Mouse (Mus musculus) liver, embryonic 12.5 days (tissue): Measurements from ENCODE around the gene Pih1d1. TPM values are rescaled to one million over a fixed set of nuclear protein-coding genes. Genes with fewer than 3 reads are reported as not detected.

Experiments used
- ATAC-seq: fragments of 200-750 bp; cut with Nextera tagmentation; 2 replicates; pipeline ENCODE4 v1.8.0; 2017; ENCODE audit warnings: moderate number of reproducible peaks, mild to moderate bottlenecking, moderate library complexity
- H3K27ac ChIP-seq: fragments of 300-500 bp; sonication (generic); 2 replicates; pipeline ENCODE4 v1.5.1; 2016; ENCODE audit warnings: mild to moderate bottlenecking
- H3K27me3 ChIP-seq: fragments of 300-500 bp; sonication (generic); replicated peaks from 2 replicates; pipeline ENCODE4 v1.6.1; 2016; ENCODE audit warnings: mild to moderate bottlenecking, moderate library complexity
- H3K36me3 ChIP-seq: fragments of 300-500 bp; sonication (generic); 2 replicates; pipeline ENCODE4 v1.6.1; 2016; ENCODE audit warnings: mild to moderate bottlenecking, moderate library complexity
- H3K4me1 ChIP-seq: fragments of 300-500 bp; sonication (generic); 2 replicates; pipeline ENCODE4 v1.6.1; 2016
- H3K4me2 ChIP-seq: fragments of 300-500 bp; sonication (generic); 2 replicates; pipeline ENCODE4 v1.6.1; 2016; ENCODE audit warnings: mild to moderate bottlenecking, moderate library complexity
- H3K4me3 ChIP-seq: fragments of 300-500 bp; sonication (generic); 2 replicates; pipeline ENCODE4 v1.5.1; 2016; ENCODE audit warnings: mild to moderate bottlenecking, moderate library complexity
- H3K9ac ChIP-seq: fragments of 300-500 bp; sonication (generic); 2 replicates; pipeline ENCODE4 v1.6.1; 2016; ENCODE audit warnings: mild to moderate bottlenecking, moderate library complexity
- H3K9me3 ChIP-seq: fragments of 300-500 bp; sonication (generic); replicated peaks from 2 replicates; pipeline ENCODE4 v1.6.1; 2016; ENCODE audit warnings: mild to moderate bottlenecking, moderate library complexity
- WGBS: fragments of 180-500 bp; shearing (Covaris S2); methylation state at CpG from one replicate; pipeline ENCODE4 v1.1.7; 2016; ENCODE audit not compliant: insufficient replicate concordance; 5-methylcytosine and 5-hydroxymethylcytosine counted together
- polyA plus RNA-seq: library from polyadenylated mRNA; unstranded; fragments of >200 nt; fragmentation: Nextera tagmentation; extraction: Ambion mirVana; gene quantifications from 2 replicates; pipeline ENCODE4 v1.2.1, GENCODE M21; 2016

Gene Pih1d1
- polyA plus RNA-seq, 1 experiment from 2014 or later = 61.7 TPM

GRCm38 (mm10) chr7:45190186-45190585, 36.1 kb downstream of the Pih1d1 start:
- no peaks in the 10 kb centered on the region for H3K4me1 ChIP-seq
- H3K4me2 ChIP-seq = no peak overlapping the region
- no peak overlapping the region for H3K4me3 ChIP-seq
- 75% methylated on average over 6 of the region's 6 CpGs for WGBS
- H3K27me3 ChIP-seq = peaks cover 98% of the 10 kb centered on the region
- ATAC-seq = no peak
- H3K36me3 ChIP-seq = no peaks in the 10 kb centered on the region
- H3K9ac ChIP-seq = no peak overlapping the region
- no peak overlapping the region for H3K27ac ChIP-seq
- H3K9me3 ChIP-seq = no peaks in the 10 kb centered on the region

- Histone ChIP-seq H3K27ac (no peak overlapping the region), H3K9me3 (no peaks in the 10 kb centered on the region), H3K4me1 (no peaks in the 10 kb centered on the region), H3K36me3 (no peaks in the 10 kb centered on the region), H3K27me3 (peaks cover 97% of the 10 kb centered on the region), H3K9ac (no peak overlapping the region), H3K4me2 (no peak overlapping the region), H3K4me3 (no peak overlapping the region)
- WGBS = 44% methylated on average over 2 of the region's 2 CpGs
- no peak for ATAC-seq
Observed at GRCm38 (mm10) chr7:45191161-45191560, 37.1 kb downstream of the Pih1d1 start.

- 17% methylated on average over 8 of the region's 8 CpGs for WGBS
- no peak for ATAC-seq
- H3K27ac ChIP-seq = no peak overlapping the region
Observed at GRCm38 (mm10) chr7:45191803-45192363, 37.8 kb downstream of the Pih1d1 start.

GRCm38 (mm10) chr7:45192585-45193310, 38.6 kb downstream of the Pih1d1 start:
- Histone ChIP-seq H3K27ac (no peak overlapping the region), H3K9me3 (no peaks in the 10 kb centered on the region), H3K36me3 (no peaks in the 10 kb centered on the region), H3K27me3 (peaks cover 96% of the 10 kb centered on the region), H3K4me1 (no peaks in the 10 kb centered on the region), H3K9ac (no peak overlapping the region), H3K4me3 (no peak overlapping the region), H3K4me2 (no peak overlapping the region)
- ATAC-seq = no peak
- 61% methylated on average over 7 of the region's 7 CpGs for WGBS

More at GRCm38 (mm10) chr7:45191803-45192363, 37.8 kb downstream of the Pih1d1 start:
- Histone ChIP-seq H3K4me1 (no peaks in the 10 kb centered on the region), H3K4me3 (no peak overlapping the region), H3K4me2 (no peak overlapping the region), H3K9ac (no peak overlapping the region), H3K36me3 (no peaks in the 10 kb centered on the region), H3K27me3 (peaks cover 96% of the 10 kb centered on the region), H3K9me3 (no peaks in the 10 kb centered on the region)

- WGBS = 50% methylated on average over 4 of the region's 5 CpGs
- peaks cover 91% of the 10 kb centered on the region for H3K27me3 ChIP-seq
- no peak overlapping the region for H3K9ac ChIP-seq
- H3K36me3 ChIP-seq = no peaks in the 10 kb centered on the region
- H3K4me2 ChIP-seq = no peak overlapping the region
- H3K4me3 ChIP-seq = no peak overlapping the region
- H3K4me1 ChIP-seq = no peaks in the 10 kb centered on the region
- H3K27ac ChIP-seq = no peak overlapping the region
- no peak for ATAC-seq
- H3K9me3 ChIP-seq = no peaks in the 10 kb centered on the region
Observed at GRCm38 (mm10) chr7:45193406-45193805, 39.3 kb downstream of the Pih1d1 start.

GRCm38 (mm10) chr7:45193871-45194785, 40.0 kb downstream of the Pih1d1 start:
- no peaks in the 10 kb centered on the region for H3K9me3 ChIP-seq
- ATAC-seq = no peak
- WGBS = 62% methylated on average over 17 of the region's 17 CpGs

GRCm38 (mm10) chr7:45195341-45196175, 41.5 kb downstream of the Pih1d1 start:
- Histone ChIP-seq H3K27me3 (peaks cover 89% of the 10 kb centered on the region), H3K4me1 (no peaks in the 10 kb centered on the region), H3K4me3 (no peak overlapping the region), H3K9ac (no peak overlapping the region), H3K27ac (no peak overlapping the region), H3K9me3 (no peaks in the 10 kb centered on the region), H3K4me2 (no peak overlapping the region), H3K36me3 (no peaks in the 10 kb centered on the region)
- ATAC-seq = no peak
- 57% methylated on average over 13 of the region's 13 CpGs for WGBS

More at GRCm38 (mm10) chr7:45193871-45194785, 40.0 kb downstream of the Pih1d1 start:
- H3K9ac ChIP-seq = no peak overlapping the region
- H3K27me3 ChIP-seq = peaks cover 90% of the 10 kb centered on the region
- no peak overlapping the region for H3K4me2 ChIP-seq
- H3K27ac ChIP-seq = no peak overlapping the region
- H3K4me1 ChIP-seq = no peaks in the 10 kb centered on the region
- no peak overlapping the region for H3K4me3 ChIP-seq
- no peaks in the 10 kb centered on the region for H3K36me3 ChIP-seq

- Histone ChIP-seq H3K27me3 (peaks cover 85% of the 10 kb centered on the region), H3K9me3 (no peaks in the 10 kb centered on the region), H3K27ac (no peak overlapping the region), H3K4me3 (no peak overlapping the region), H3K36me3 (no peaks in the 10 kb centered on the region), H3K9ac (no peak overlapping the region), H3K4me2 (no peak overlapping the region), H3K4me1 (no peaks in the 10 kb centered on the region)
- WGBS = 56% methylated on average over 4 of the region's 4 CpGs
- no peak for ATAC-seq
Observed at GRCm38 (mm10) chr7:45196176-45196535, 42.1 kb downstream of the Pih1d1 start.

- H3K27ac ChIP-seq = no peak overlapping the region
- 41% methylated on average over 5 of the region's 5 CpGs for WGBS
- H3K27me3 ChIP-seq = peaks cover 77% of the 10 kb centered on the region
- ATAC-seq = no peak
- H3K36me3 ChIP-seq = no peaks in the 10 kb centered on the region
- no peaks in the 10 kb centered on the region for H3K4me1 ChIP-seq
- no peak overlapping the region for H3K4me2 ChIP-seq
- no peak overlapping the region for H3K9ac ChIP-seq
- no peaks in the 10 kb centered on the region for H3K9me3 ChIP-seq
- no peak overlapping the region for H3K4me3 ChIP-seq
Observed at GRCm38 (mm10) chr7:45196994-45197393, 42.9 kb downstream of the Pih1d1 start.

- 8% methylated on average over 5 of the region's 5 CpGs for WGBS
- Histone ChIP-seq H3K9ac (no peak overlapping the region), H3K4me3 (no peak overlapping the region), H3K36me3 (no peaks in the 10 kb centered on the region), H3K27ac (no peak overlapping the region), H3K27me3 (peaks cover 74% of the 10 kb centered on the region), H3K4me2 (no peak overlapping the region), H3K4me1 (no peaks in the 10 kb centered on the region), H3K9me3 (no peaks in the 10 kb centered on the region)
- ATAC-seq = no peak
Observed at GRCm38 (mm10) chr7:45198435-45198834, 44.3 kb downstream of the Pih1d1 start.

GRCm38 (mm10) chr7:45198961-45199360, 44.9 kb downstream of the Pih1d1 start:
- H3K4me1 ChIP-seq = peaks cover 2% of the 10 kb centered on the region
- no peak overlapping the region for H3K4me2 ChIP-seq
- no peak for ATAC-seq
- H3K27me3 ChIP-seq = peaks cover 69% of the 10 kb centered on the region
- no peak overlapping the region for H3K4me3 ChIP-seq
- H3K36me3 ChIP-seq = no peaks in the 10 kb centered on the region
- WGBS = 72% methylated on average over 11 of the region's 11 CpGs
- no peaks in the 10 kb centered on the region for H3K9me3 ChIP-seq
- no peak overlapping the region for H3K27ac ChIP-seq
- H3K9ac ChIP-seq = no peak overlapping the region
